Mouse (Mus musculus) embryonic facial prominence, embryonic 11.5 days (tissue): ENCODE measurements at regions not wholly inside any gene's neighbourhood (a gene's known extent, or its start where the extent isn't known, plus 50 kb on each side); places are given as distances from the start of the nearest gene placed in this dataset.
A peak's percentile ranks its signal among the peaks of the same experiment; 100 is the strongest.

Experiments used
- ATAC-seq: fragments of 200-750 bp; cut with Nextera tagmentation; replicated peaks from 2 replicates; pipeline ENCODE4 v1.8.0; 2017; ENCODE audit warnings: low read depth; ENCODE audit not compliant: insufficient number of reproducible peaks, low FRiP score, low TSS enrichment
- DNase-seq: peaks from one replicate; pipeline ENCODE4 v3.0.0-alpha.2; 2015; ENCODE audit warnings: low spot score
- H3K27ac ChIP-seq: fragments of 300-500 bp; sonication (generic); replicated peaks from 2 replicates; pipeline ENCODE4 v1.5.1; 2014; ENCODE audit warnings: mild to moderate bottlenecking, low read depth, low read length, control low read depth
- H3K27me3 ChIP-seq: fragments of 300-500 bp; sonication (generic); 2 replicates; pipeline ENCODE4 v1.6.1; 2014; ENCODE audit warnings: mild to moderate bottlenecking, low read length, moderate library complexity, mixed read lengths; ENCODE audit not compliant: control insufficient read depth, insufficient read depth
- H3K36me3 ChIP-seq: fragments of 300-500 bp; sonication (generic); replicated peaks from 2 replicates; pipeline ENCODE4 v1.6.1; 2014; ENCODE audit warnings: low read depth, mild to moderate bottlenecking, low read length, moderate library complexity, mixed read lengths; ENCODE audit not compliant: control insufficient read depth, insufficient read depth
- H3K4me1 ChIP-seq: fragments of 300-500 bp; sonication (generic); 2 replicates; pipeline ENCODE4 v1.6.1; 2014; ENCODE audit warnings: low read length, mixed read lengths; ENCODE audit not compliant: control insufficient read depth, insufficient read depth
- H3K4me2 ChIP-seq: fragments of 300-500 bp; sonication (generic); 2 replicates; pipeline ENCODE4 v1.6.1; 2014; ENCODE audit warnings: low read depth, mild to moderate bottlenecking, control low read depth, low read length, moderate library complexity
- H3K4me3 ChIP-seq: fragments of 300-500 bp; sonication (generic); 2 replicates; pipeline ENCODE4 v1.5.1; 2014; ENCODE audit warnings: low read depth, low read length, control low read depth
- H3K9ac ChIP-seq: fragments of 300-500 bp; sonication (generic); replicated peaks from 2 replicates; pipeline ENCODE4 v1.6.1; 2014; ENCODE audit warnings: mild to moderate bottlenecking, control low read depth, low read length
- H3K9me3 ChIP-seq: fragments of 300-500 bp; sonication (generic); replicated peaks from 2 replicates; pipeline ENCODE4 v1.6.1; 2016; ENCODE audit warnings: mild to moderate bottlenecking, low read length, inconsistent platforms, mixed read lengths; ENCODE audit not compliant: control insufficient read depth
- WGBS: fragments of 180-500 bp; shearing (Covaris S2); extraction: QIAGEN DNeasy Blood & Tissue Kit; methylation state at CpG from one replicate; pipeline ENCODE4 v1.1.7; 2014; 5-methylcytosine and 5-hydroxymethylcytosine counted together

DNA sequence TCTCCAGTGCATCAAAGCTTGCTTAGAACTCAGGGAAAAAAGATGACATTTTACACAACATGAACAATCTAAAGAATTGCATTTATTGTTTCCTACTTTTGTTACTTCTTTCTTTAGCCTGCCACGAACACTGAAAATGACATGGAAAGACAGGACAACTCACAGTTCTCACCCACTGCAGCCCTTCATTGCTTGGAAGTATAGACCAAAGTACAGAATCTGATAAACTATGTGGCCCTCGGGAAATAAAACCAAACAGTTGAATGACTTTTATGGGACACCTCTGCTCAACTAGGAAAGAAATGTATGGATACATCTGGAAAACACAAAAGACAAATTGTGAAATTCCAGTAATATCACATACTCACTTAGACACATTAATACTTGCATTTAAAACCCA lies 156.7 kb upstream of the Apob start:
- H3K4me3 ChIP-seq, result no peak overlapping the region
- DNase-seq (no peak), ATAC-seq (no peak)
- no peak overlapping the region for H3K4me2 ChIP-seq
- no peak overlapping the region for H3K27ac ChIP-seq
- H3K27me3 ChIP-seq, result no peaks in the 10 kb centered on the region
- 82% methylated on average over 2 of the region's 2 CpGs for WGBS
- H3K9ac ChIP-seq, result no peak overlapping the region
- no peaks in the 10 kb centered on the region for H3K36me3 ChIP-seq
- no peaks in the 10 kb centered on the region for H3K4me1 ChIP-seq
- H3K9me3 ChIP-seq, result no peaks in the 10 kb centered on the region

DNA sequence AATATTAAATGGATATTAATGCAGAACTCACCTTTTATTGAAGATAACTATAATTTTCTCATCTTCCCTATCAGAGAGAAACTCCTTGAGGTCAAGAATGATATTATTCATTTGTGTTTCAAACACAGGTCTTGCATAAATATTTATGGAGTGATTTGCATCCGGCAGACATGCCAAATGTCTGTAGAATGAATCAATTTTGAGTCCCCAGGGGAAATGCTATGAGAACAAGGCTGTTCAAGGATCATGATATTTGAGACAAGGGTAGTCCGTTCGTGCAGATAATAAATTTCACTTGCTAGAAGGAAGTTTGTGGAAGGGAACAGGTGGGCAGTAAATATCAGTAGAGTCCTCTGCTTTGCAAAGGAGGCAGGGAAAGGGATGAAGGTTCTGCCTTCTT lies 141.7 kb upstream of the Apob start:
- no peaks in the 10 kb centered on the region for H3K27me3 ChIP-seq
- 63% methylated on average over 3 of the region's 3 CpGs for WGBS

DNA sequence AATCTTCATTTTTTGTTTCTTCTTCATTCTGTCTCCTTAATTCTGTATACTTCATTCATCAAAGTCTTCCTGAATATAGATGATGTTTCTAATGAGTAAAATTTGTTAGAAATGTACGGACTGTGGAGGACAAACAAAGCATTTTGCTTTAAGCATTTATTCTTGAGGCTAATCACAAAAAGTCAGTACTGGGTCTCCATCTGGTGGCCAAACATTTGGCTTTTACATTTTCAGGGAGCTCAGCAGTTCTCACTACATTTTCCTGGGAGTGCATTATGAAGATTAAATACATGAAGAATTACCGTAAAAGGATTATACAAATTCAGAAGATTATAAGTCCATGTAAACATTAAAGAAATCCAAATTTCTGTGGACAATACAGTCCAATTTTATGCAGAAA lies 123.6 kb upstream of the Apob start:
- Histone ChIP-seq H3K4me2 (no peak overlapping the region), H3K27me3 (no peaks in the 10 kb centered on the region), H3K27ac (no peak overlapping the region), H3K4me1 (no peaks in the 10 kb centered on the region), H3K9me3 (no peaks in the 10 kb centered on the region), H3K9ac (no peak overlapping the region), H3K36me3 (no peaks in the 10 kb centered on the region), H3K4me3 (no peak overlapping the region)
- ATAC-seq, result no peak
- peak; percentile 10 for DNase-seq
- WGBS, result 80% methylated on average over 2 of the region's 2 CpGs

More for the DNA sequence above, 141.7 kb upstream of the Apob start:
- H3K4me2 ChIP-seq, result no peak overlapping the region
- no peaks in the 10 kb centered on the region for H3K9me3 ChIP-seq
- ATAC-seq (no peak), DNase-seq (no peak)
- H3K27ac ChIP-seq, result no peak overlapping the region
- no peaks in the 10 kb centered on the region for H3K36me3 ChIP-seq
- no peak overlapping the region for H3K9ac ChIP-seq
- H3K4me1 ChIP-seq, result no peaks in the 10 kb centered on the region
- no peak overlapping the region for H3K4me3 ChIP-seq

DNA sequence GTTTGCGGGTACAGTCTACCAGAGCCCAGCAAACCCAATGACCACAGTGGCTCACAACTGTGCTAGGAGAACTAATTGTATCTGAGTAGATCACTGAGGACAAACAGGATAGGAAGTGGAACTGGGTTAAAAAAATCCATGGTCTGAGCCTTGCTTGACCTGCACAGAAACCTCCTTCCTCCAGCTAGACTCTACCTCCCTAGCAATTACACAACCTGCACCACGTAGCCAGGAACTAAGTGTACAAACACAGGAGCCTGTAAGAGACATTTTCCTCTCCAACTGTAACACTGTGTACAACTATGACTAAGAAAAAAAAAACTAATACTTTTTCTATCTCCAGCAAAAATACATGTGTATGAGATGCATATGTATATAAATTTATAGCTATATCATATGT lies 121.8 kb upstream of the Apob start:
- no peak for DNase-seq
- no peaks in the 10 kb centered on the region for H3K9me3 ChIP-seq
- no peak overlapping the region for H3K27ac ChIP-seq
- no peaks in the 10 kb centered on the region for H3K27me3 ChIP-seq
- no peak overlapping the region for H3K9ac ChIP-seq
- no peak overlapping the region for H3K4me3 ChIP-seq
- H3K36me3 ChIP-seq, result no peaks in the 10 kb centered on the region
- no peaks in the 10 kb centered on the region for H3K4me1 ChIP-seq
- no peak for ATAC-seq
- WGBS, result 84% methylated on average over 2 of the region's 2 CpGs
- H3K4me2 ChIP-seq, result no peak overlapping the region

DNA sequence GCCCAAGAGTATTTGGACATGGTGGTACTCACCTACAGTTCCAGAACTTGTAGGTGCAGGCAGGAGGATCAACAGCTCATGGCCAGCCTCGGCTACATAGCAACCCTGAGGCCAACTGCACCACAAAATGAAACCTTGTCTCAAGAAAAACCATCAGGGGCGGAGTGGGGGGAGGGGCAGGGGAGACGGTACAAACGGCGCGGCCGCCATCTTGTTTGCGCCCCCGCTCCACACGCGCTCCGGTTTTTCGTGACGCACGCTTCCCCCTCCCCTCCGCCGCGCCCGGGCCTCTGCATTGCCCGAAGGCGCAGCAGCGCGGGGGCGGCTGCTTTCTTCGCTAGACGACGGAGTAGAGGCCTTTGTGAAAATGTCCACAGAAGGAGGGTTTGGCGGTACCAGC lies 117.9 kb upstream of the Apob start:
- Histone ChIP-seq H3K27ac (no peak overlapping the region), H3K4me2 (no peak overlapping the region), H3K4me1 (no peaks in the 10 kb centered on the region), H3K36me3 (no peaks in the 10 kb centered on the region), H3K9me3 (no peaks in the 10 kb centered on the region), H3K9ac (no peak overlapping the region), H3K27me3 (no peaks in the 10 kb centered on the region), H3K4me3 (no peak overlapping the region)
- no peak for DNase-seq
- WGBS, result 86% methylated on average over 28 of the region's 28 CpGs
- ATAC-seq, result no peak

DNA sequence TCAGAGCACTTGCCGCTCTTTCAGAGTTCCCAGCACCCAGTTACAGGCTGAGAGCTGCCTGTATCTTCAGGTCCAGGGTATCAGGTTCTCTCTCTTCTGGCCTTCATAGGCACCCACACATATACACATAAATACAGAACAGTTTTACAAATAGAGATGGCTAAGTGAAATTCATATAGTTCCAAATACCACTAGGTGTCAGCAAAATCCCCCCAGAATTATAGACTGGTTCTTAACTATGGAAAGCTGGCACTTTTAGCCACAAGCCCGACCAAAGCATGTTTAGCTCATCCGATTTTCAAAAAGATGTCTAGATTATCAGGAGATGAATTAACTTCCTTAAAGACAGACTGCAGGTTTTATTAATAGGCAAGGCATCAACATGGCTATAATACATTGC lies 107.4 kb upstream of the Apob start:
- no peak overlapping the region for H3K4me3 ChIP-seq
- no peaks in the 10 kb centered on the region for H3K9me3 ChIP-seq
- H3K27ac ChIP-seq, result no peak overlapping the region
- no peaks in the 10 kb centered on the region for H3K27me3 ChIP-seq
- H3K4me1 ChIP-seq, result no peaks in the 10 kb centered on the region
- 75% methylated on average over 3 of the region's 3 CpGs for WGBS
- no peak overlapping the region for H3K9ac ChIP-seq
- H3K36me3 ChIP-seq, result no peaks in the 10 kb centered on the region
- ATAC-seq (no peak), DNase-seq (peak; percentile 8)
- H3K4me2 ChIP-seq, result no peak overlapping the region

DNA sequence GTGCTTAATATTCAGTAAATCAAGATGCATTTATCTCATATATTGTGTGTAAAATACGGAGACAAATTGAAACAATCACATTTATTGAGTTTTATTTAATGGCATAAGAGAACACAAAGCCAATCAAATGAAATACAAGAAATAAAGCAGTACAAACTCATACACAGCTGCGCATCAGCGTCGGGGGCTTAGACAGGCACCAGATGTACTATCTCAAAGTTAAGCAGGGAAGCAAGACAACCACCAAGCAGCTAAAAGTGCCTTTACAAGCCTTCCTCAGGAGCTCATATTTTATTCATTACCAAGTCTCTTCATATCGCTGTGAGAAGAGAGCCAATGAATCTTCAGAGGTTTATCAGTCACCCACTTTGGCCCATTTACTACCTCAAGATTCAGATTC lies 107.0 kb upstream of the Apob start:
- Histone ChIP-seq H3K36me3 (no peaks in the 10 kb centered on the region), H3K4me3 (no peak overlapping the region), H3K9ac (no peak overlapping the region), H3K27ac (no peak overlapping the region), H3K4me1 (no peaks in the 10 kb centered on the region), H3K4me2 (no peak overlapping the region), H3K9me3 (no peaks in the 10 kb centered on the region), H3K27me3 (no peaks in the 10 kb centered on the region)
- ATAC-seq (no peak), DNase-seq (no peak)
- 86% methylated on average over 5 of the region's 5 CpGs for WGBS

DNA sequence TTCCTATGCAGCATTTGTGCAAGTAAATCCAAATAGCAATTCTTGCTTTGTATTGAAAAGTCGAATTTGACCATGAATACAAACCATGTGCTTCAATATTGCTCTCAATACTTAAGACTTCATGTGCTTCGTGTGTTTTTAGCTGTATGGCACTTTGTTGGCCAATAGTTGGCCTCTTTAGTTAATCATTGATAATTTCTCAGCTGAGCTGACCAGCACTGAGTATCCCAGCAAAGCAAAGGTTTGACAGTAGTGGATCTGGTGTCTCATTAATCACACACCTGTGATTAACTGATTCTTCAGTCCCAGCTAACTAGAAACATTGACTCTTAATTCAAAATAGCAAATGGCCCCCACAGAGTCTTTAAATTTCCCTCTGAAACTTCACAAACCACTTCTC lies 102.0 kb upstream of the Apob start:
- no peaks in the 10 kb centered on the region for H3K4me1 ChIP-seq
- no peak overlapping the region for H3K27ac ChIP-seq
- WGBS, result 76% methylated on average over 2 of the region's 2 CpGs
- no peak overlapping the region for H3K4me3 ChIP-seq
- DNase-seq (no peak), ATAC-seq (no peak)
- H3K36me3 ChIP-seq, result no peaks in the 10 kb centered on the region
- no peaks in the 10 kb centered on the region for H3K9me3 ChIP-seq
- no peak overlapping the region for H3K4me2 ChIP-seq
- H3K27me3 ChIP-seq, result no peaks in the 10 kb centered on the region
- no peak overlapping the region for H3K9ac ChIP-seq
